Mouse (Mus musculus) brain, embryonic 14.5 days (tissue): ENCODE data around the gene Pcgf6.

Experiments
- CTCF ChIP-seq: fragments of 200-500 bp; IDR thresholded peaks from 2 replicates; pipeline ENCODE4 v1.5.1; 2012; ENCODE audit warnings: inconsistent platforms, mild to moderate bottlenecking, moderate library complexity, borderline replicate concordance; ENCODE audit not compliant: insufficient read depth, insufficient read length; ENCODE audit errors: extremely low read depth
- POLR2A ChIP-seq: fragments of 200-500 bp; IDR thresholded peaks from 2 replicates; pipeline ENCODE4 v1.6.1; 2012; ENCODE audit warnings: mild to moderate bottlenecking, inconsistent platforms, borderline replicate concordance; ENCODE audit not compliant: poor library complexity, insufficient read depth, insufficient read length, severe bottlenecking; ENCODE audit errors: extremely low read depth

DNA sequence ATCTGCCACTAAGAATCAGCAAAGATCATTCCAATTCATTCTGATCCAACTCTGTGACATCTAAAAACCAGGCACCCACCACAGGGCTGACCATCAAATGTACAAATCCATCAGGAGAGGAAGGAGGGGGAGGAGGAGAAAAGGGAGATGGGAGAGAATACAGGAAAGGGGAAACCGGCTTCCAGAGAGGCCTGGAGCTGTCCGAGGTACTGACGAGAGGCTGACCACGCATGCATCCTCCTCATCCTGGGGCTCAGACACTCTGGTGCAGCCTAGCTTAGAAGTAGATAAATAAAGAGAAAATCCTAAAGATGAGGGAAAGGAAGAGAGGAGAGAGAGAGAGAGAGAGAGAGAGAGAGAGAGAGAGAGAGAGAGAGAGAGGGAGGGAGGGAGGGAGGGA, 44.4 kb downstream of the Pcgf6 start:
- no peak for TF ChIP-seq CTCF
- no peak for TF ChIP-seq POLR2A
